Mouse (Mus musculus): Measurements from ENCODE around the gene Mrps18c.

GRCm38 (mm10) chr5:100760049-100760663 lies 38.3 kb upstream of the Mrps18c start:
- TF ChIP-seq EP300 (IDR thresholded peaks at IDR 0.05; ENCODE audit: insufficient read depth, low read depth, low read length) (no peak), POLR2A (IDR thresholded peaks at IDR 0.05; ENCODE audit: insufficient read depth, low read depth, low read length) (no peak), CTCF (IDR thresholded peaks at IDR 0.05) (no peak)

Measured in heart, adult 2 months (tissue).